Mouse (Mus musculus): ENCODE data around the gene Ghr. TPM values are rescaled to one million over a fixed set of nuclear protein-coding genes. Genes with fewer than 3 reads are reported as not detected.

Ghr gene
- polyA plus RNA-seq, 1 experiment from 2014 or later, result 59.1 TPM

GRCm38 (mm10) chr15:3504700-3505099 is 78.6 kb downstream of the Ghr start:
- no peak overlapping the region for H3K9ac ChIP-seq (ENCODE audit: low read depth, low read length)
- no peaks in the 10 kb centered on the region for H3K36me3 ChIP-seq (ENCODE audit: control insufficient read depth, insufficient read depth, low read length)
- no peaks in the 10 kb centered on the region for H3K9me3 ChIP-seq (ENCODE audit: control insufficient read depth, low read length)
- ATAC-seq (ENCODE audit: low read depth), result no peak
- no peak overlapping the region for H3K4me2 ChIP-seq (ENCODE audit: low read depth, low read length)
- H3K4me1 ChIP-seq (ENCODE audit: control insufficient read depth, insufficient read depth, low read length), result peaks cover 13% of the 10 kb centered on the region; the same call in 1 of the 2 replicates
- 61% methylated on average over 5 of the region's 5 CpGs for WGBS
- H3K27ac ChIP-seq (replicated peaks; ENCODE audit: low read depth, low read length), result no peak overlapping the region
- H3K27me3 ChIP-seq (replicated peaks; ENCODE audit: control insufficient read depth, insufficient read depth, low read length), result no peaks in the 10 kb centered on the region
- no peak overlapping the region for H3K4me3 ChIP-seq (ENCODE audit: low read depth, low read length)
- DNase-seq (ENCODE audit: low spot score), result peak; percentile 25

GRCm38 (mm10) chr15:3501683-3502082 is 81.6 kb downstream of the Ghr start:
- H3K27ac ChIP-seq (replicated peaks; ENCODE audit: low read depth, low read length), result no peak overlapping the region
- no peak overlapping the region for H3K4me3 ChIP-seq (ENCODE audit: low read depth, low read length)
- no peak overlapping the region for H3K4me2 ChIP-seq (ENCODE audit: low read depth, low read length)
- WGBS, result 62% methylated on average over 3 of the region's 3 CpGs
- no peaks in the 10 kb centered on the region for H3K4me1 ChIP-seq (ENCODE audit: control insufficient read depth, insufficient read depth, low read length)
- no peak for ATAC-seq (ENCODE audit: low read depth)
- no peaks in the 10 kb centered on the region for H3K27me3 ChIP-seq (replicated peaks; ENCODE audit: control insufficient read depth, insufficient read depth, low read length)
- no peak overlapping the region for H3K9ac ChIP-seq (ENCODE audit: low read depth, low read length)
- no peaks in the 10 kb centered on the region for H3K36me3 ChIP-seq (ENCODE audit: control insufficient read depth, insufficient read depth, low read length)
- peak; percentile 52 for DNase-seq (ENCODE audit: low spot score)
- no peaks in the 10 kb centered on the region for H3K9me3 ChIP-seq (ENCODE audit: control insufficient read depth, low read length)

GRCm38 (mm10) chr15:3499020-3499419 is 84.3 kb downstream of the Ghr start:
- Histone ChIP-seq H3K36me3 (ENCODE audit: control insufficient read depth, insufficient read depth, low read length) (no peaks in the 10 kb centered on the region), H3K9me3 (ENCODE audit: control insufficient read depth, low read length) (no peaks in the 10 kb centered on the region), H3K27me3 (replicated peaks; ENCODE audit: control insufficient read depth, insufficient read depth, low read length) (no peaks in the 10 kb centered on the region), H3K9ac (ENCODE audit: low read depth, low read length) (no peak overlapping the region), H3K4me2 (ENCODE audit: low read depth, low read length) (no peak overlapping the region), H3K27ac (replicated peaks; ENCODE audit: low read depth, low read length) (no peak overlapping the region), H3K4me1 (ENCODE audit: control insufficient read depth, insufficient read depth, low read length) (no peaks in the 10 kb centered on the region), H3K4me3 (ENCODE audit: low read depth, low read length) (no peak overlapping the region)
- no peak for DNase-seq (ENCODE audit: low spot score)
- WGBS, result 96% methylated on average over 1 of the region's 1 CpGs
- ATAC-seq (ENCODE audit: low read depth), result no peak

- H3K4me3 ChIP-seq (ENCODE audit: low read depth, low read length), result no peak overlapping the region
- no peaks in the 10 kb centered on the region for H3K4me1 ChIP-seq (ENCODE audit: control insufficient read depth, insufficient read depth, low read length)
- H3K4me2 ChIP-seq (ENCODE audit: low read depth, low read length), result no peak overlapping the region
- no peak overlapping the region for H3K9ac ChIP-seq (ENCODE audit: low read depth, low read length)
- no peaks in the 10 kb centered on the region for H3K9me3 ChIP-seq (ENCODE audit: control insufficient read depth, low read length)
- H3K27me3 ChIP-seq (replicated peaks; ENCODE audit: control insufficient read depth, insufficient read depth, low read length), result no peaks in the 10 kb centered on the region
- H3K27ac ChIP-seq (replicated peaks; ENCODE audit: low read depth, low read length), result no peak overlapping the region
- ATAC-seq (ENCODE audit: low read depth) (no peak), DNase-seq (ENCODE audit: low spot score) (no peak)
- no peaks in the 10 kb centered on the region for H3K36me3 ChIP-seq (ENCODE audit: control insufficient read depth, insufficient read depth, low read length)
- WGBS, result 76% methylated on average over 9 of the region's 9 CpGs
Observed at GRCm38 (mm10) chr15:3497946-3498580, 85.2 kb downstream of the Ghr start.

GRCm38 (mm10) chr15:3490868-3491267 is 92.4 kb downstream of the Ghr start:
- 91% methylated on average over 3 of the region's 3 CpGs for WGBS
- Histone ChIP-seq H3K4me3 (ENCODE audit: low read depth, low read length) (no peak overlapping the region), H3K27me3 (replicated peaks; ENCODE audit: control insufficient read depth, insufficient read depth, low read length) (no peaks in the 10 kb centered on the region), H3K36me3 (ENCODE audit: control insufficient read depth, insufficient read depth, low read length) (no peaks in the 10 kb centered on the region), H3K27ac (replicated peaks; ENCODE audit: low read depth, low read length) (no peak overlapping the region), H3K9me3 (ENCODE audit: control insufficient read depth, low read length) (no peaks in the 10 kb centered on the region), H3K4me1 (ENCODE audit: control insufficient read depth, insufficient read depth, low read length) (no peaks in the 10 kb centered on the region), H3K4me2 (ENCODE audit: low read depth, low read length) (no peak overlapping the region), H3K9ac (ENCODE audit: low read depth, low read length) (no peak overlapping the region)
- DNase-seq (ENCODE audit: low spot score), result no peak
- ATAC-seq (ENCODE audit: low read depth), result no peak

- DNase-seq (ENCODE audit: low spot score), result no peak
- Histone ChIP-seq H3K4me1 (ENCODE audit: control insufficient read depth, insufficient read depth, low read length) (no peaks in the 10 kb centered on the region), H3K4me2 (ENCODE audit: low read depth, low read length) (no peak overlapping the region), H3K27me3 (replicated peaks; ENCODE audit: control insufficient read depth, insufficient read depth, low read length) (no peaks in the 10 kb centered on the region), H3K9me3 (ENCODE audit: control insufficient read depth, low read length) (no peaks in the 10 kb centered on the region), H3K36me3 (ENCODE audit: control insufficient read depth, insufficient read depth, low read length) (no peaks in the 10 kb centered on the region), H3K4me3 (ENCODE audit: low read depth, low read length) (no peak overlapping the region), H3K27ac (replicated peaks; ENCODE audit: low read depth, low read length) (no peak overlapping the region), H3K9ac (ENCODE audit: low read depth, low read length) (no peak overlapping the region)
- 82% methylated on average over 2 of the region's 2 CpGs for WGBS
- no peak for ATAC-seq (ENCODE audit: low read depth)
Observed at GRCm38 (mm10) chr15:3490011-3490410, 93.3 kb downstream of the Ghr start.

GRCm38 (mm10) chr15:3489180-3489579 is 94.1 kb downstream of the Ghr start:
- Histone ChIP-seq H3K9me3 (ENCODE audit: control insufficient read depth, low read length) (no peaks in the 10 kb centered on the region), H3K4me2 (ENCODE audit: low read depth, low read length) (no peak overlapping the region), H3K27me3 (replicated peaks; ENCODE audit: control insufficient read depth, insufficient read depth, low read length) (no peaks in the 10 kb centered on the region), H3K9ac (ENCODE audit: low read depth, low read length) (no peak overlapping the region), H3K27ac (replicated peaks; ENCODE audit: low read depth, low read length) (no peak overlapping the region), H3K4me1 (ENCODE audit: control insufficient read depth, insufficient read depth, low read length) (no peaks in the 10 kb centered on the region), H3K4me3 (ENCODE audit: low read depth, low read length) (no peak overlapping the region), H3K36me3 (ENCODE audit: control insufficient read depth, insufficient read depth, low read length) (no peaks in the 10 kb centered on the region)
- ATAC-seq (ENCODE audit: low read depth), result no peak
- no peak for DNase-seq (ENCODE audit: low spot score)

- Histone ChIP-seq H3K4me3 (ENCODE audit: low read depth, low read length) (no peak overlapping the region), H3K27ac (replicated peaks; ENCODE audit: low read depth, low read length) (no peak overlapping the region), H3K9me3 (ENCODE audit: control insufficient read depth, low read length) (no peaks in the 10 kb centered on the region), H3K36me3 (ENCODE audit: control insufficient read depth, insufficient read depth, low read length) (no peaks in the 10 kb centered on the region), H3K27me3 (replicated peaks; ENCODE audit: control insufficient read depth, insufficient read depth, low read length) (no peaks in the 10 kb centered on the region), H3K4me2 (ENCODE audit: low read depth, low read length) (no peak overlapping the region), H3K9ac (ENCODE audit: low read depth, low read length) (no peak overlapping the region), H3K4me1 (ENCODE audit: control insufficient read depth, insufficient read depth, low read length) (no peaks in the 10 kb centered on the region)
- 55% methylated on average over 3 of the region's 3 CpGs for WGBS
- DNase-seq (ENCODE audit: low spot score) (no peak), ATAC-seq (ENCODE audit: low read depth) (no peak)
Observed at GRCm38 (mm10) chr15:3488601-3489000, 94.7 kb downstream of the Ghr start.

- no peak overlapping the region for H3K4me3 ChIP-seq (ENCODE audit: low read depth, low read length)
- H3K9ac ChIP-seq (ENCODE audit: low read depth, low read length), result no peak overlapping the region
- peak; percentile 41 for DNase-seq (ENCODE audit: low spot score)
- H3K27me3 ChIP-seq (replicated peaks; ENCODE audit: control insufficient read depth, insufficient read depth, low read length), result no peaks in the 10 kb centered on the region
- 57% methylated on average over 5 of the region's 5 CpGs for WGBS
- H3K4me1 ChIP-seq (ENCODE audit: control insufficient read depth, insufficient read depth, low read length), result no peaks in the 10 kb centered on the region
- H3K9me3 ChIP-seq (ENCODE audit: control insufficient read depth, low read length), result no peaks in the 10 kb centered on the region
- H3K4me2 ChIP-seq (ENCODE audit: low read depth, low read length), result no peak overlapping the region
- H3K27ac ChIP-seq (replicated peaks; ENCODE audit: low read depth, low read length), result no peak overlapping the region
- ATAC-seq (ENCODE audit: low read depth), result no peak
- no peaks in the 10 kb centered on the region for H3K36me3 ChIP-seq (ENCODE audit: control insufficient read depth, insufficient read depth, low read length)
Observed at GRCm38 (mm10) chr15:3486691-3487090, 96.6 kb downstream of the Ghr start.

Measured in embryonic facial prominence, embryonic 14.5 days (tissue).